Mouse (Mus musculus) lung, embryonic 15.5 days (tissue): ENCODE results near the gene Sapcd2. TPM values are rescaled to one million over a fixed set of nuclear protein-coding genes. Genes with fewer than 3 reads are reported as not detected.

ENCODE experiments used
- ATAC-seq: fragments of 200-750 bp; cut with Nextera tagmentation; 2 replicates; pipeline ENCODE4 v1.8.0; 2017; ENCODE audit warnings: moderate number of reproducible peaks, borderline replicate concordance; ENCODE audit not compliant: low FRiP score, low TSS enrichment; ENCODE audit errors: extremely low read depth
- H3K27ac ChIP-seq: fragments of 300-500 bp; sonication (generic); 2 replicates; pipeline ENCODE4 v1.5.1; 2015; ENCODE audit warnings: moderate library complexity, mild to moderate bottlenecking, inconsistent platforms
- H3K27me3 ChIP-seq: fragments of 300-500 bp; sonication (generic); 2 replicates; pipeline ENCODE4 v1.6.1; 2015; ENCODE audit warnings: inconsistent platforms
- H3K36me3 ChIP-seq: fragments of 300-500 bp; sonication (generic); 2 replicates; pipeline ENCODE4 v1.6.1; 2015; ENCODE audit warnings: inconsistent platforms
- H3K4me1 ChIP-seq: fragments of 300-500 bp; sonication (generic); 2 replicates; pipeline ENCODE4 v1.6.1; 2015; ENCODE audit warnings: inconsistent platforms
- H3K4me2 ChIP-seq: fragments of 300-500 bp; sonication (generic); 2 replicates; pipeline ENCODE4 v1.6.1; 2015; ENCODE audit warnings: inconsistent platforms, mild to moderate bottlenecking, moderate library complexity
- H3K4me3 ChIP-seq: fragments of 300-500 bp; sonication (generic); 2 replicates; pipeline ENCODE4 v1.5.1; 2015; ENCODE audit warnings: mild to moderate bottlenecking, inconsistent platforms
- H3K9ac ChIP-seq: fragments of 300-500 bp; sonication (generic); 2 replicates; pipeline ENCODE4 v1.6.1; 2015; ENCODE audit warnings: inconsistent platforms
- H3K9me3 ChIP-seq: fragments of 300-500 bp; sonication (generic); 2 replicates; pipeline ENCODE4 v1.6.1; 2016; ENCODE audit warnings: inconsistent platforms
- WGBS: fragments of 180-500 bp; shearing (Covaris S2); methylation state at CpG from one replicate; pipeline ENCODE4 v1.1.7; 2015; 5-methylcytosine and 5-hydroxymethylcytosine counted together
- polyA plus RNA-seq: library from polyadenylated mRNA; unstranded; fragments of >200 nt; fragmentation: Nextera tagmentation; extraction: Ambion mirVana; gene quantifications from 2 replicates; pipeline ENCODE4 v1.2.1, GENCODE M21; 2015

Gene Sapcd2
- polyA plus RNA-seq, 1 experiment from 2014 or later = 42.2 TPM

DNA sequence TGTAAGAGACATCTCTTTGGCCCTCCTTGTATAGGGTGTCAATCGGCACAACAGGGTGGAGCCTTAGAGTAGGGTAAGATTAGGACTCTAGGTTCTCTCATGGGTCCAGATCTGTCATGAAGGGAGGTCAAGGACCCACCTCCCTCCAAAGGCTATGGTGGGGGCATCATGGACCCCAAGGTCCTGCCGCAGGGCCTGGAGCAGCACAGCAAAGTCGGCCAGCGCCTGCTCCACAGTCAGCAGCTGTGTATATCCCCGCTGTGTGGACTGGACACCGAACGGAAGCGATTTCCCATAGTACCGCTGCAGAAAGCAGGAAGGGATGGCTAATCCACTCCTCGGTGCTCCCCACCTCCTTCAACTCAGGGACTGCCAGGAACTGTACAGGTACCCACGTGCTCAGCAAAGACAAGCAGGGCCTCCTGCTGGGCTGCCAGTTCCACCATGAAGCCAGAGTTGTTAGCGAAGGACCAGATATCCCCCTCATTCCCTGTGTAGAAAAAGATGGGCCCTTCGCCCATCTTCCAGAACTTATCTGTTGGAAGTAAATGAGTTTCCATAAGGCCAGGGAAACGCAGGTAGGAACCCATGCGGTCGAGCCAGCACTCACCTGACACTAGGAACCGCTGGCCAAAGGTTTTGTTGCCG lies 16.6 kb upstream of the Sapcd2 start:
- H3K4me1 ChIP-seq = peaks cover 20% of the 10 kb centered on the region
- no peaks in the 10 kb centered on the region for H3K9me3 ChIP-seq
- peak overlapping the region; percentile 48 for H3K4me3 ChIP-seq
- peak overlapping the region; percentile 35; the same call in 1 of the 2 replicates for H3K9ac ChIP-seq
- no peaks in the 10 kb centered on the region for H3K27me3 ChIP-seq
- H3K4me2 ChIP-seq = peak overlapping the region; percentile 86
- 31% methylated on average over 18 of the region's 18 CpGs for WGBS
- H3K27ac ChIP-seq = no peak overlapping the region
- ATAC-seq = no peak
- H3K36me3 ChIP-seq = peaks cover 25% of the 10 kb centered on the region

DNA sequence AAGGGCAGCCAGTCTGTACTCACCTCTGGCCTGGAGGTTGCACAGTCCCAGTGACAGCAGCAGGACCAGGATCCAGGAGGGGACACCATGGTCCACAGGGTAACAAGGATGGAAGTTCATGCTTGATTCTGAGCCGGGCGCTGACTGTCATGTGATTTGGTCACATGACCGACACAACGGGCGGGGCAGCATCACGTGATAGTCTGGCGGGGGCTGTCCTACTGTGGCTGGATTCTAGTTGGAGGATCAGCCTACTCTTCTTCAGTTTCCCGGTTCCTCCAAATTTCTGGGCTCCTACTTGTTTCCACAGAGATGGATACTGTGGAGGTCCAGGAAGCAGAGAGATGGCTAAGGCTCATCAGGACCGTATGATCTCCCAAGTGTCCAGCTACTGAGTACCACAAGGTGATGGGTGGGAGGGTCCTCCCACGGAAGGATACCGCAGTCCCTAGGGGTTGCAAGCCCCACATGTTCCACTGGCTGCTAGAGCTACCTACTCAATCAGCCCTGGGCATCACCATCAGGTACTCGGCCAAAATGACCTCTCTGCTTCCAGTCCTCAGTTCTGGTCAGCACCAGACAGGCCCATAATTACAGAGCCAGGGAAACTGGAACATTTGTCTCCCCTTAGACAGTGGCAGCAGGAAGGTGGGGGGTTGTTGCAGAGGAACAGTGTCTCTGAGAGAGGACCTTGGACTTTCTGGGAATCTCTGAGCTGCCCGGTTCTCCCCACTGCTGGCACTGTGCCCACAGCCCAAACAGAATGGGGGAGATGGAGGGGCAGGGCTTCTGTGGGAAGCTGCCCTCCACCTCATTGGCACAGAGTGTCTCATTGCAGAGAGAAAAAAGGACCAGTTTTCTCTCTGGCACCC lies 15.7 kb upstream of the Sapcd2 start, which contains the start of gene Dpp7:
Dpp7 (minus strand) TSS at position 152 of the 872 bp plus-strand sequence.
- Histone ChIP-seq H3K36me3 (peaks cover 17% of the 10 kb centered on the region), H3K9ac (peak within 1 kb of the TSS; percentile 51), H3K27me3 (no peaks in the 10 kb centered on the region), H3K4me1 (peaks cover 20% of the 10 kb centered on the region), H3K4me3 (peak within 1 kb of the TSS; percentile 48), H3K9me3 (no peaks in the 10 kb centered on the region), H3K27ac (no peak within 1 kb of the TSS), H3K4me2 (peak within 1 kb of the TSS; percentile 86)
- ATAC-seq = peak; percentile 73
- WGBS = 3% methylated on average over 13 of the region's 13 CpGs

DNA sequence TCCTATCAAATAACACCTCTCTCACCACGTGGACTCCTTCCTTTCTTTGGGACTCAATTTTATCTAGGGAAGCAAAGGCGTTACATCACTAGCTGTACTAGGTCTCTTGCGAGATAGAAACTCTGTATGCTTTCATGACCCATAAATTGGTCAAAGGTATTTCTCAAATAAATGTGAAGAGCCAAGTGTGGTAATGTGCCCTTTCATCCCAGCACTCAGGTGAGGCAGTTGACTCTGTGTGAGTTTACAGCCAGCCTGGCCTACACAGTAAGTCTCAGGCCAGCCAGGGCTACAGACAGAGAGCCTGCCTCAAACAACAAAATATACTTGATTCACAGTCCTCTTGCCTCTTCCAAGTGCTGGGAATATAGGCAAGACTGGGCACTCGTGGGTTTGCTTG lies 12.3 kb upstream of the Sapcd2 start:
- no peak for ATAC-seq
- Histone ChIP-seq H3K9me3 (no peaks in the 10 kb centered on the region), H3K27ac (no peak overlapping the region), H3K4me2 (no peak overlapping the region), H3K4me3 (no peak overlapping the region), H3K27me3 (peaks cover 11% of the 10 kb centered on the region; the same call in 1 of the 2 replicates), H3K4me1 (peaks cover 33% of the 10 kb centered on the region), H3K36me3 (no peaks in the 10 kb centered on the region), H3K9ac (no peak overlapping the region)
- 70% methylated on average over 4 of the region's 4 CpGs for WGBS

DNA sequence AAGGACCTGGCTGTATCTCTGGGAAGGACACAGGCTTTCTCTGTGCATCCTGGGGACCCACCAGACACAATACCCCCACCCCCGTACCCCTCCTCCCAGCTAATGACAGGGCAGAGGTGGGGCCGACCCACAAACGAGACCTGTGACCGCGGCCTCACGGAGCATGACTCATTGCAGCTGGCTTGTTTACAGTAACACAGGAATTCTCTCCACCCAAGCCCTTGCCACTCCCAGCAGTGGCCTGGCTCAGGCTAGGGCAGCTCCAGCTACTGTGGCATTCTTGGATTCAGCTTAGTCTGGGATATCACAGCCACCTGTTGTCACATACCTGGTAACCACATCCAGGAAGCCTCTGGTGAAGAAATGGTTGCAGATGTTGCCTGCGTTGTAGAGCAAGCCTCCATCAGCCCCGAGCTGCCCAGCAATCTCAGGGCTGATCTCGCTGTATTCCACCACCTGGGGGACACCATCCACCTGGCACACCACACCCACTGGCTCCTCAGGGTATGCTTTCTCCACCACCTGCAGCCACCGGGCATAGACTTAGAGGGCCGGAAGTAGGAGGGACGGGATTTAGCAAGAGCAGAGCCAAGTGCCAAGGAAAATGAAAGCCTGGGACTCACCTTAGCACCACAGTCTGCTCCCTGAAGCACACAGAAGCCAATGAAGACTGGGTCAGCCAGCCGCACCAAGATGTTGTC lies 8.5 kb upstream of the Sapcd2 start:
- no peaks in the 10 kb centered on the region for H3K9me3 ChIP-seq
- H3K36me3 ChIP-seq = no peaks in the 10 kb centered on the region
- H3K4me1 ChIP-seq = peaks cover 22% of the 10 kb centered on the region
- ATAC-seq = no peak
- no peak overlapping the region for H3K9ac ChIP-seq
- H3K27ac ChIP-seq = no peak overlapping the region
- H3K27me3 ChIP-seq = peaks cover 17% of the 10 kb centered on the region
- 42% methylated on average over 13 of the region's 13 CpGs for WGBS
- no peak overlapping the region for H3K4me2 ChIP-seq
- H3K4me3 ChIP-seq = no peak overlapping the region

DNA sequence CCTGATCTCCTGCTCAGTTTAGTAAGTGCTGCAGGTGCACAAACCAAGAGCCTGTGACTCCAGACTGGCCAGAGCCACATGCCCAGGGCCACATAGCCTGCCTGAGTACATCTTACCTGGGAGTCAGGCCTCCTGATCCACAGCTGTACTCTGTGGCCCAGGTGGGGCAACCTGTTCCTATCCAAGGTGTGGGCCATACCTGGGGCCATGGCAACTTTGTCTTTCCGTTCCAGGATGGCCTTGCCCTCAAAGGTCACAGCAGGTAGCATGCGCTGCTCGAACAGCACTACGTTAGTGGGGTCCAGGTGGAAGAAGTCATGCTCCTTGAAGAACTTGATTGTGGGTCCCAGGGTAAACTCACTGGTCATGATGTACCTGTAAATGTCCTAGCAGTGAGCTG lies 7.8 kb upstream of the Sapcd2 start:
- no peak for ATAC-seq
- H3K4me1 ChIP-seq = peaks cover 22% of the 10 kb centered on the region
- H3K4me2 ChIP-seq = peak overlapping the region; percentile 100
- no peak overlapping the region for H3K9ac ChIP-seq
- WGBS = 82% methylated on average over 4 of the region's 4 CpGs
- H3K9me3 ChIP-seq = no peaks in the 10 kb centered on the region
- peak overlapping the region; percentile 73; the same call in 1 of the 2 replicates for H3K4me3 ChIP-seq
- H3K27ac ChIP-seq = no peak overlapping the region
- no peaks in the 10 kb centered on the region for H3K36me3 ChIP-seq
- peaks cover 17% of the 10 kb centered on the region for H3K27me3 ChIP-seq

DNA sequence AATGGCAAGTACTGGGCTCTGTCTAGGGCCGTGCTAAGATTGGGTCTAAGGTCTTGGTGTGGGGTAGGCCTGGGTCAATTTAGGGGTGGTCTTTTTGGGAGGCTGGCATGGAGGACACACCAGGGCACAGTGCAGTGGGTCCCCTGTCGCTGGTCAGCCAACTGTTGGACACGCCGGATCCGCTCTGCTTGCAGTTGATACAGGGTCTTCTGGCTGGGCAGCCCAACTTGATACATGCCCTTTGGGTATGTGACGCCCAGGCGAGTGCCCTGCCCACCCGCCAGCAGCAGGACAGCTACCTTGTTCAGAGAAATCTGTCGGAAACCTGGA lies 7.4 kb upstream of the Sapcd2 start:
- H3K4me2 ChIP-seq = peak overlapping the region; percentile 100
- H3K27me3 ChIP-seq = peaks cover 17% of the 10 kb centered on the region
- H3K9me3 ChIP-seq = no peaks in the 10 kb centered on the region
- peak overlapping the region; percentile 24; the same call in 1 of the 2 replicates for H3K27ac ChIP-seq
- H3K4me3 ChIP-seq = peak overlapping the region; percentile 73
- H3K36me3 ChIP-seq = no peaks in the 10 kb centered on the region
- ATAC-seq = no peak; the same call in 1 of the 2 replicates
- peak overlapping the region; percentile 75 for H3K9ac ChIP-seq
- 25% methylated on average over 9 of the region's 9 CpGs for WGBS
- H3K4me1 ChIP-seq = peaks cover 22% of the 10 kb centered on the region

DNA sequence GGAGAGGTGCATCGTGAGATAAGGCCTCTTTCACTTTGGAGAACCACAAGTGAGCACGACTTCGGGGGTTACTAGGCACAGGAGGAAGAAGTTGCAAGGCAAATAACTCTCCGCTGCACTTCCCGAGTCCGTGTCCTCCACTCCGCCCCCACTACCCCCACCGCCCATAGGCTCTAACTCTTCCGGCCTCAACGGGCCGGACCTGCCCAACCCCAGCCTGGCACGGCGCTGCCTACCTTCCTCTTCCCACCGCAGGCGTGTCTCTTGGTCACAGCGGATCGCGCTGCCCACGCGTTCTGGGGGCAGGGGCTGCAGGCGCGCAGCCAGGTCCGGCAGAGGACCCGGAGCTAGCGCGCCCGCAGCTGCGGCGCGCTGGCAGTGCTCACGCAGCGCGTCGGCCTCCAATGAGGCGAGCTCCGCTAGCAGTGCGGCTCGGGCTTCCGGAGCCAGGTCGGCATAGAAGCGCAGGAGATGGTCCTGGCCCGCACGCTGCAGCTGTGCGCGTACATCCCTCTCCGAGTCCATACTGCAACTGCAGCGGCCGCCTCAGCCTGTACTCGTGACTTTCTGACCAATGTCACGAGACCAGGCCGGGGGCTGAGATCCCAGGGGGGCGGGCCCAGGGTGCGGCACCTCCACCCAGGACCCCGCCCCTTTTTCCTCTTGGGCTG lies 6.9 kb upstream of the Sapcd2 start, which contains the start of gene Uap1l1:
Uap1l1 (minus strand) TSS at position 592 of the 671 bp plus-strand sequence.
- WGBS = under 1% methylated on average over 54 of the region's 54 CpGs
- ATAC-seq = peak; percentile 89
- Histone ChIP-seq H3K27me3 (peaks cover 17% of the 10 kb centered on the region), H3K4me2 (peak within 1 kb of the TSS; percentile 100), H3K36me3 (no peaks in the 10 kb centered on the region), H3K9ac (peak within 1 kb of the TSS; percentile 75), H3K4me3 (peak within 1 kb of the TSS; percentile 73), H3K27ac (peak within 1 kb of the TSS; percentile 24), H3K4me1 (peaks cover 22% of the 10 kb centered on the region), H3K9me3 (no peaks in the 10 kb centered on the region)

DNA sequence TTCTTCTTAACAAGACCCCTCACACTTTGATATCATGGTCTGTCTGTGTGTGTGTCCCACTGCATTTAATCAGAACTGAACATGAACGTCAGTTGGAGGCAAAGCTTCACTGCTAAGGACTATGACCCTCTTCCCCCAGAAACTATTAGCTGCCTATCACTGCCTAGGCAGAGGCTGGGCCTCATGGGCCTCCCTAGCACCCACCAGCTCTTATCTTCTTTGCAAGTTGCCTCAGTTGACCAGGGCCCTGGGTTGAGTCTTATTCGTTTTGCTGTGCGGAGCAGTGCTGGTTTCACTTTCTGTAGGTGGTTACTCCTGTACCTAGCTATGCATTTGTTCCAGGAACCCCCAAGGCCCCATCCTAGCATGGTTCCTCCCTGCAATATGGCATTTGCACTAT lies 2.1 kb upstream of the Sapcd2 start:
- ATAC-seq = no peak
- no peak overlapping the region for H3K9ac ChIP-seq
- peaks cover 6% of the 10 kb centered on the region for H3K27me3 ChIP-seq
- no peak overlapping the region for H3K4me2 ChIP-seq
- peaks cover 38% of the 10 kb centered on the region for H3K4me1 ChIP-seq
- no peaks in the 10 kb centered on the region for H3K36me3 ChIP-seq
- no peak overlapping the region for H3K27ac ChIP-seq
- H3K9me3 ChIP-seq = no peaks in the 10 kb centered on the region
- H3K4me3 ChIP-seq = no peak overlapping the region
- WGBS = 83% methylated on average over 3 of the region's 3 CpGs

DNA sequence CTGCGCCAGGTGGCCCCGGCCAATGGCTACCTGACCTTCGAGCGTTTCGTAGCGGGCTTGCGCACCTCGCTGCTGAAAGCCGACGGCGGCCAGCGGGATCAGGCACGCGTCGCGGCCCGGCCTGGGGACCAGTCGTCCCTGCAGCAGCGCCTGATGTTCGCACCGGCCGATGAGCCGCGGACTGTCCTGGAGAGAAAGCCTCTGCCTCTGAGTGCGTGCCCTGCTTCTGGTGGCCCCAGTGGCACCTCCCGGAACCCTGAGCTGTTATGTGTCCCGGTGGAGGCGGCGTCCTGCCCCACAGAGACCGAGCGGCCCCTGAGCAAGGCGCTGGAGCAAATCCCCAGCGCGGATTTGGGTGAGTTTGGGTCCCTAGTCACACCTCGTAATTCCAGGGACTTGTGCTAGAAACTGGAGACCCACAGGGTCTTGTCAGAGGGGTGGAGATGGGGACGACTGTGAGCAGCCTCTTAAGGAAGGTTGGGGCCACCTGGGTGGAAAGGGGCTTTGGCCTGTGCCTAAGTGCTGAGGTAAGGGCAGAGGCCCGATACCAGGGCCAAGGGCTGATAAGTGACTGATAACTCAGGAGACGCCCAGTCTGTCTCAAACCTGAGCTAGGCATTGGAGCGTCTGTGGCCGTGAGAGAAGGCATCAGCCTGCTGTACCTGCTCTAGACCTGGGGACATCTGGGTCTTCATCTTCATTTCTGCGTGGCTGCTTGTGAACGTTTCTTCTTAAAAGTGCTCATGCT lies 697 bp downstream of the Sapcd2 start:
- Histone ChIP-seq H3K9me3 (no peaks in the 10 kb centered on the region), H3K9ac (peak overlapping the region; percentile 67), H3K36me3 (peaks cover 24% of the 10 kb centered on the region), H3K27ac (peak overlapping the region; percentile 76), H3K4me3 (peak overlapping the region; percentile 85), H3K4me2 (peak overlapping the region; percentile 95), H3K27me3 (no peaks in the 10 kb centered on the region), H3K4me1 (peaks cover 30% of the 10 kb centered on the region)
- ATAC-seq = peak; percentile 16; the same call in 1 of the 2 replicates
- WGBS = 2% methylated on average over 42 of the region's 42 CpGs

DNA sequence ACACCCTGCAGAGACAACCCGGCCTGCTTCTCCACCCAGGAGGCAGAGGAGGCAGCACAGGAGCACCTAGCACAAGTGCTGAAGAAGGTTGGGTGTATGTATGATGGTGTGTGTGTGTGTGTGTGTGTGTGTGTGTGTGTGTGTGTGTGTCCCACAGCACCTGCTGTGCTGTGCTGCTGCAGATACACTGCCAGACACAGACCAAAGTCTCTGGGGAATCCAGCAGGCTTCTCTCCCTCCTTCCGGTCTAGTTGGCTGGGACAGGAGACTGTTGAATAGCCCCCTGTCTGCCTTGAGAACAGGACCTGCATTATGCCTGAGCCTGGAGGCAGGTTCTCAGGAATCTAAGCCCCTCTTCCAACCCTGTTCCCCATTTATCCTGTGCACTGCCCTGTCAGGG lies 1.3 kb downstream of the Sapcd2 start:
- Histone ChIP-seq H3K4me1 (peaks cover 30% of the 10 kb centered on the region), H3K9ac (peak overlapping the region; percentile 67), H3K27me3 (no peaks in the 10 kb centered on the region), H3K27ac (no peak overlapping the region), H3K9me3 (no peaks in the 10 kb centered on the region), H3K4me2 (peak overlapping the region; percentile 95), H3K36me3 (peaks cover 30% of the 10 kb centered on the region), H3K4me3 (peak overlapping the region; percentile 85)
- WGBS = 32% methylated on average over 2 of the region's 2 CpGs
- no peak for ATAC-seq

DNA sequence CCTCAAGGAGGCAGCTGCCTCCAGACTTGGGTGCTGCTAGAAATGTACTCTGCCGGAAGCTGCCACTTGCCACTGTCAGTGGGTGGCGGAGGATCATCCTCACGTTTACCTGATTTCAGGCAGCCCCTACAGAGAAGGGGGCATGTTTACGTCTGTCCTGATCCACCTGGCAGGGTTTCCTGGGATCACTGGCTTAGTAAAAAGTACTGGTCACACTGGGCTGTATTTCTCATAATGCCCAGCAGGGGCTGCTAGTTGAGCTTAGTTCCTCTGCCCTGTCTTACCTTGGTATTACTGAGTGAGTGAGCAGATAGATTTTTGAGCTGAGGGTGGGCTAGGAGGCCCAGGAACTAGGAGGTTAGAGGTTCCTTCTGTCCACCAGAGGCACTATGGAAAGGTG lies 4.5 kb downstream of the Sapcd2 start:
- Histone ChIP-seq H3K4me2 (no peak overlapping the region), H3K4me3 (no peak overlapping the region), H3K27ac (no peak overlapping the region), H3K4me1 (peaks cover 26% of the 10 kb centered on the region), H3K27me3 (no peaks in the 10 kb centered on the region), H3K9ac (no peak overlapping the region), H3K9me3 (no peaks in the 10 kb centered on the region), H3K36me3 (peaks cover 30% of the 10 kb centered on the region)
- 66% methylated on average over 4 of the region's 4 CpGs for WGBS
- ATAC-seq = no peak
